Mouse (Mus musculus): ENCODE results near the gene Slc39a11.

The Slc39a11 gene

GRCm38 (mm10) chr11:113458582-113459210 lies 191.2 kb downstream of the Slc39a11 start:
- no peak for DNase-seq (ENCODE audit: low spot score)

GRCm38 (mm10) chr11:113452861-113453568 lies 196.9 kb downstream of the Slc39a11 start:
- no peak for DNase-seq (ENCODE audit: low spot score)

GRCm38 (mm10) chr11:113451301-113451700 lies 198.6 kb downstream of the Slc39a11 start:
- no peak for DNase-seq (ENCODE audit: low spot score)

- DNase-seq (ENCODE audit: low spot score) = no peak
Measured at GRCm38 (mm10) chr11:113450665-113451064, 199.2 kb downstream of the Slc39a11 start.

- no peak for DNase-seq (ENCODE audit: low spot score)
Measured at GRCm38 (mm10) chr11:113450028-113450427, 199.9 kb downstream of the Slc39a11 start.

GRCm38 (mm10) chr11:113442036-113442435 lies 207.8 kb downstream of the Slc39a11 start:
- no peak for DNase-seq (ENCODE audit: low spot score)

- DNase-seq (ENCODE audit: low spot score) = no peak
Measured at GRCm38 (mm10) chr11:113439328-113440030, 210.4 kb downstream of the Slc39a11 start.

GRCm38 (mm10) chr11:113438915-113439314 lies 211.0 kb downstream of the Slc39a11 start:
- DNase-seq (ENCODE audit: low spot score) = no peak

GRCm38 (mm10) chr11:113437357-113437756 lies 212.5 kb downstream of the Slc39a11 start:
- DNase-seq (ENCODE audit: low spot score) = no peak

- no peak for DNase-seq (ENCODE audit: low spot score)
Measured at GRCm38 (mm10) chr11:113436299-113436698, 213.6 kb downstream of the Slc39a11 start.

- no peak for DNase-seq (ENCODE audit: low spot score)
Measured at GRCm38 (mm10) chr11:113435696-113436095, 214.2 kb downstream of the Slc39a11 start.

- no peak for DNase-seq (ENCODE audit: low spot score)
Measured at GRCm38 (mm10) chr11:113431161-113431560, 218.7 kb downstream of the Slc39a11 start.

- no peak for DNase-seq (ENCODE audit: low spot score)
Measured at GRCm38 (mm10) chr11:113425882-113426281, 224.0 kb downstream of the Slc39a11 start.

- no peak for DNase-seq (ENCODE audit: low spot score)
Measured at GRCm38 (mm10) chr11:113425454-113425853, 224.4 kb downstream of the Slc39a11 start.

- DNase-seq (ENCODE audit: low spot score) = no peak
Measured at GRCm38 (mm10) chr11:113424765-113425164, 225.1 kb downstream of the Slc39a11 start.

- DNase-seq (ENCODE audit: low spot score) = no peak
Measured at GRCm38 (mm10) chr11:113422598-113422997, 227.3 kb downstream of the Slc39a11 start.

- DNase-seq (ENCODE audit: low spot score) = no peak
Measured at GRCm38 (mm10) chr11:113418921-113419655, 230.8 kb downstream of the Slc39a11 start.

- DNase-seq (ENCODE audit: low spot score) = no peak
Measured at GRCm38 (mm10) chr11:113417948-113418347, 231.9 kb downstream of the Slc39a11 start.

- no peak for DNase-seq (ENCODE audit: low spot score)
Measured at GRCm38 (mm10) chr11:113412545-113412944, 237.3 kb downstream of the Slc39a11 start.

GRCm38 (mm10) chr11:113411798-113412197 lies 238.1 kb downstream of the Slc39a11 start:
- no peak for DNase-seq (ENCODE audit: low spot score)

GRCm38 (mm10) chr11:113409121-113409520 lies 240.8 kb downstream of the Slc39a11 start:
- no peak for DNase-seq (ENCODE audit: low spot score)

- no peak for DNase-seq (ENCODE audit: low spot score)
Measured at GRCm38 (mm10) chr11:113407474-113407873, 242.4 kb downstream of the Slc39a11 start.

Data from T-cell, adult 2 months (primary cell).